In genomic region chr3:135832907-135833306, GRCm38 (mm10) we compare ENCODE assay signal across 19 mouse cellular contexts.
"Had no signal": no experiment of that assay in that cellular context is flagged by ENCODE, and none has a peak within 500 bp of the region (broad histone marks: within the 10 kb centered on the region; RNA-seq: fewer than 3 reads in every experiment).

No protein-coding gene starts in this region.

- DNase-seq: liver, postnatal 0 days; lung, adult 2 months; lung, postnatal 14 days; lung, postnatal 36 days; right cerebral cortex, adult 18-20 months; right cerebral cortex, postnatal 25 days; right cerebral cortex, postnatal 4 days; spleen, adult 18-20 months; thymus, adult 18-20 months; thymus, postnatal 14 days; thymus, postnatal 36 days had no signal

- H3K36me3 ChIP-seq: lung, embryonic 15.5 days; midbrain, embryonic 13.5 days; midbrain, embryonic 15.5 days; neural tube, embryonic 12.5 days had no signal

- H3K4me1 ChIP-seq: lung, embryonic 15.5 days; megakaryocyte, embryonic 14.5 days; midbrain, embryonic 13.5 days; midbrain, embryonic 15.5 days; neural tube, embryonic 12.5 days had no signal

- ATAC-seq: liver, postnatal 0 days; lung, postnatal 0 days; midbrain, embryonic 13.5 days; midbrain, embryonic 15.5 days had no signal

- H3K27me3 ChIP-seq: lung, embryonic 15.5 days; midbrain, embryonic 13.5 days; midbrain, embryonic 15.5 days; neural tube, embryonic 12.5 days had no signal

- H3K4me3 ChIP-seq: lung, embryonic 15.5 days; megakaryocyte, embryonic 14.5 days; midbrain, embryonic 13.5 days; midbrain, embryonic 15.5 days; neural tube, embryonic 12.5 days had no signal

- H3K9me3 ChIP-seq: lung, embryonic 15.5 days; midbrain, embryonic 13.5 days; midbrain, embryonic 15.5 days; neural tube, embryonic 12.5 days had no signal

- H3K9ac ChIP-seq: liver, postnatal 0 days; lung, embryonic 15.5 days; midbrain, embryonic 13.5 days; midbrain, embryonic 15.5 days; neural tube, embryonic 12.5 days had no signal

- H3K4me2 ChIP-seq: lung, embryonic 15.5 days; midbrain, embryonic 11.5 days; midbrain, embryonic 13.5 days; midbrain, embryonic 15.5 days; neural tube, embryonic 12.5 days had no signal

- H3K27ac ChIP-seq: lung, embryonic 15.5 days; macrophage; midbrain, embryonic 13.5 days; midbrain, embryonic 15.5 days; neural tube, embryonic 12.5 days had no signal
